Mouse (Mus musculus): ENCODE results near the gene Ccdc191. TPM values are rescaled to one million over a fixed set of nuclear protein-coding genes. Genes with fewer than 3 reads are reported as not detected.

Ccdc191 gene
- polyA plus RNA-seq, 1 experiment from 2014 or later: 5.4 TPM

- ATAC-seq (ENCODE audit: low FRiP score, low TSS enrichment) (no peak), DNase-seq (ENCODE audit: low spot score) (no peak)
- Histone ChIP-seq H3K27ac (replicated peaks) (no peak overlapping the region), H3K4me1 (replicated peaks; ENCODE audit: control insufficient read depth, insufficient read depth) (no peaks in the 10 kb centered on the region), H3K4me3 (ENCODE audit: low read depth, low read length) (no peak overlapping the region), H3K9ac (ENCODE audit: low read length) (no peak overlapping the region), H3K4me2 (replicated peaks; ENCODE audit: low read depth) (no peak overlapping the region), H3K27me3 (ENCODE audit: control insufficient read depth, insufficient read depth, low read length) (no peaks in the 10 kb centered on the region), H3K36me3 (ENCODE audit: control insufficient read depth, insufficient read depth, low read length) (no peaks in the 10 kb centered on the region), H3K9me3 (ENCODE audit: control insufficient read depth, low read length) (no peaks in the 10 kb centered on the region)
- TF ChIP-seq EP300 (optimal IDR thresholded peaks at IDR 0.05) (no peak), CTCF (IDR thresholded peaks at IDR 0.05; ENCODE audit: low read depth) (no peak)
- 86% methylated on average over 8 of the region's 8 CpGs for WGBS
These were observed 4.9 kb downstream of the Ccdc191 start for GRCm38 (mm10) chr16:43894501-43894900.

- Histone ChIP-seq H3K4me1 (replicated peaks; ENCODE audit: control insufficient read depth, insufficient read depth) (no peaks in the 10 kb centered on the region), H3K27ac (replicated peaks) (no peak overlapping the region), H3K4me2 (replicated peaks; ENCODE audit: low read depth) (no peak overlapping the region), H3K4me3 (ENCODE audit: low read depth, low read length) (no peak overlapping the region), H3K9ac (ENCODE audit: low read length) (no peak overlapping the region), H3K36me3 (ENCODE audit: control insufficient read depth, insufficient read depth, low read length) (no peaks in the 10 kb centered on the region), H3K27me3 (ENCODE audit: control insufficient read depth, insufficient read depth, low read length) (no peaks in the 10 kb centered on the region), H3K9me3 (ENCODE audit: control insufficient read depth, low read length) (no peaks in the 10 kb centered on the region)
- 68% methylated on average over 4 of the region's 4 CpGs for WGBS
- no peak for DNase-seq (ENCODE audit: low spot score)
- TF ChIP-seq EP300 (optimal IDR thresholded peaks at IDR 0.05) (no peak), CTCF (IDR thresholded peaks at IDR 0.05; ENCODE audit: low read depth) (no peak)
- no peak for ATAC-seq (ENCODE audit: low FRiP score, low TSS enrichment)
These were observed 10.5 kb downstream of the Ccdc191 start for GRCm38 (mm10) chr16:43900138-43900537.

DNA sequence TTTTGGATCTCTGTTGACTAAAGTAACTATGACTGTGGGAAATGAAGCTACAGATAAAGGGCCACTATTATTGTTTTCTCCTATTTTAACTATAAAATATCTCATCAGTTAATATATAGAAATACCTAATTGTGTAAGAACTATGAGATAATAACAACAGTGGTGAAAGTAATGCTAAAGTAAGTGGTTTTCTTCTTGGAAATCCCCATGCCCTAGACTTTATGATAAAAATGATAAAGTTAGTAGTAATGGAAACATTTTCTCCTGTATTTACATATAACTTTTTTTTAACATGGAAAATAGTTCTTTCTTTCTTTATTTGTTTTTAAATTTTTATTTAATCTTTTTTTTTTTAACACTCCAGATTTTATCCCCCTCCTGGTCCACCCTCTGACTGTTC is 11.0 kb downstream of the Ccdc191 start:
- Histone ChIP-seq H3K27ac (replicated peaks) (no peak overlapping the region), H3K36me3 (ENCODE audit: control insufficient read depth, insufficient read depth, low read length) (no peaks in the 10 kb centered on the region), H3K27me3 (ENCODE audit: control insufficient read depth, insufficient read depth, low read length) (no peaks in the 10 kb centered on the region), H3K4me3 (ENCODE audit: low read depth, low read length) (no peak overlapping the region), H3K9me3 (ENCODE audit: control insufficient read depth, low read length) (no peaks in the 10 kb centered on the region), H3K9ac (ENCODE audit: low read length) (no peak overlapping the region), H3K4me2 (replicated peaks; ENCODE audit: low read depth) (no peak overlapping the region), H3K4me1 (replicated peaks; ENCODE audit: control insufficient read depth, insufficient read depth) (no peaks in the 10 kb centered on the region)
- TF ChIP-seq EP300 (optimal IDR thresholded peaks at IDR 0.05) (no peak), CTCF (IDR thresholded peaks at IDR 0.05; ENCODE audit: low read depth) (no peak)
- DNase-seq (ENCODE audit: low spot score): no peak
- no peak for ATAC-seq (ENCODE audit: low FRiP score, low TSS enrichment)

- no peak overlapping the region for H3K27ac ChIP-seq (replicated peaks)
- no peaks in the 10 kb centered on the region for H3K9me3 ChIP-seq (ENCODE audit: control insufficient read depth, low read length)
- ATAC-seq (ENCODE audit: low FRiP score, low TSS enrichment): no peak
- H3K4me3 ChIP-seq (ENCODE audit: low read depth, low read length): no peak overlapping the region
- no peak for DNase-seq (ENCODE audit: low spot score)
- no peaks in the 10 kb centered on the region; the same call in 1 of the 2 replicates for H3K36me3 ChIP-seq (ENCODE audit: control insufficient read depth, insufficient read depth, low read length)
- H3K27me3 ChIP-seq (ENCODE audit: control insufficient read depth, insufficient read depth, low read length): no peaks in the 10 kb centered on the region
- TF ChIP-seq CTCF (IDR thresholded peaks at IDR 0.05; ENCODE audit: low read depth) (peak; percentile 53), EP300 (optimal IDR thresholded peaks at IDR 0.05) (no peak)
- 87% methylated on average over 2 of the region's 2 CpGs for WGBS
- no peak overlapping the region for H3K9ac ChIP-seq (ENCODE audit: low read length)
- H3K4me1 ChIP-seq (replicated peaks; ENCODE audit: control insufficient read depth, insufficient read depth): no peaks in the 10 kb centered on the region
- H3K4me2 ChIP-seq (replicated peaks; ENCODE audit: low read depth): no peak overlapping the region
These were observed 19.3 kb downstream of the Ccdc191 start for GRCm38 (mm10) chr16:43908881-43909280.

DNA sequence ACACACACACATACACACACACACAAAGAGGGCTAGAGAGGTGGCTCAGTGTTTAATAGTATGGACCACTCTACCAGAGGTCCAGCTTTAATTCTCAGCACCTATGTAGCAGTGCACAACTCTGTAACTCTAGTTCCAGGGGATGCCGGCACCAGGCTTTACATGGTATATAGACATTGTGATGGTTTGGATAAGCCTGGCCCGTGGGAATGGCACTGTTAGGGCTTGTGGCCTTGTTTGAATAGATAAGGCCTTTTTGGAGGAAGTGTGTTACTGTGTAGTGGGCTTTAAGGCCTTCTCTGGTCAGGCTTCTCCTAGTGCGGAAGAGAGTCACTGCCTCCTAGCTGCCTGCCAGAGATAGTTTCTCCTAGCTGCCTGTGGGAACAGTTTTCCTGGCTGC is 29.3 kb downstream of the Ccdc191 start:
- ATAC-seq (ENCODE audit: low FRiP score, low TSS enrichment) (peak; percentile 61; the same call in 1 of the 2 replicates), DNase-seq (ENCODE audit: low spot score) (peak; percentile 25)
- H3K9me3 ChIP-seq (ENCODE audit: control insufficient read depth, low read length): no peaks in the 10 kb centered on the region
- H3K4me3 ChIP-seq (ENCODE audit: low read depth, low read length): no peak overlapping the region
- WGBS: 72% methylated on average over 3 of the region's 3 CpGs
- no peaks in the 10 kb centered on the region for H3K4me1 ChIP-seq (replicated peaks; ENCODE audit: control insufficient read depth, insufficient read depth)
- H3K4me2 ChIP-seq (replicated peaks; ENCODE audit: low read depth): no peak overlapping the region
- no peak overlapping the region for H3K27ac ChIP-seq (replicated peaks)
- no peaks in the 10 kb centered on the region for H3K36me3 ChIP-seq (ENCODE audit: control insufficient read depth, insufficient read depth, low read length)
- H3K27me3 ChIP-seq (ENCODE audit: control insufficient read depth, insufficient read depth, low read length): no peaks in the 10 kb centered on the region
- TF ChIP-seq EP300 (optimal IDR thresholded peaks at IDR 0.05) (no peak), CTCF (IDR thresholded peaks at IDR 0.05; ENCODE audit: low read depth) (0 out of 2 replicates have a peak, but pooled peaks have one; percentile 16)
- H3K9ac ChIP-seq (ENCODE audit: low read length): no peak overlapping the region

DNA sequence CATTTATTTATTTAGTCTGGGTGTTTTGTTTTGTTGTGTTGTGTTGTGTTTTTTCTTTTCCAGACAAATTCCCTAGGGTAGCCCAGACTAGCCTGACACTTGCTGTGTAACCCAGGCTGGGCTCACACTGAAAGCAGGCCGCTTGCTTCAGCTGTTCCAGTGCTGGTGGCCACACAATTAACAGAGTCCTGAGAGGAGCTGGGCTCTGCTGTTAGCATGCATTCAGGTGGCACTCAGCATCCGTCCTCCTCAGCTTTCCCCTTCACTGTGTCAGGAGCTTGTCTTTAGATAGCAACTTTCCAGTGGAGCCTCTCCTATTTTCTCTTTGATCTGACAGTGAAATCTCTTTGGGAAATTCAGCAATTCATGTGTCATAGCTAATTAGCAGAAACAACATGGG is 32.4 kb downstream of the Ccdc191 start:
- Histone ChIP-seq H3K9me3 (ENCODE audit: control insufficient read depth, low read length) (no peaks in the 10 kb centered on the region), H3K27ac (replicated peaks) (no peak overlapping the region), H3K27me3 (ENCODE audit: control insufficient read depth, insufficient read depth, low read length) (no peaks in the 10 kb centered on the region), H3K4me1 (replicated peaks; ENCODE audit: control insufficient read depth, insufficient read depth) (no peaks in the 10 kb centered on the region), H3K4me2 (replicated peaks; ENCODE audit: low read depth) (no peak overlapping the region), H3K36me3 (ENCODE audit: control insufficient read depth, insufficient read depth, low read length) (no peaks in the 10 kb centered on the region), H3K9ac (ENCODE audit: low read length) (no peak overlapping the region), H3K4me3 (ENCODE audit: low read depth, low read length) (no peak overlapping the region)
- 74% methylated on average over 2 of the region's 2 CpGs for WGBS
- ATAC-seq (ENCODE audit: low FRiP score, low TSS enrichment): no peak
- no peak for TF ChIP-seq CTCF (IDR thresholded peaks at IDR 0.05; ENCODE audit: low read depth)
- no peak for TF ChIP-seq EP300 (optimal IDR thresholded peaks at IDR 0.05)
- DNase-seq (ENCODE audit: low spot score): no peak

All from stomach, postnatal 0 days (tissue).